Mouse (Mus musculus) embryo, embryonic 11.5 days (tissue): Measurements from ENCODE around the gene Prkd3.

ENCODE experiments used
- DNase-seq: peaks from one replicate; pipeline ENCODE4 v3.0.0-alpha.2; 2012; ENCODE audit warnings: low read depth, low spot score

The Prkd3 gene

DNA sequence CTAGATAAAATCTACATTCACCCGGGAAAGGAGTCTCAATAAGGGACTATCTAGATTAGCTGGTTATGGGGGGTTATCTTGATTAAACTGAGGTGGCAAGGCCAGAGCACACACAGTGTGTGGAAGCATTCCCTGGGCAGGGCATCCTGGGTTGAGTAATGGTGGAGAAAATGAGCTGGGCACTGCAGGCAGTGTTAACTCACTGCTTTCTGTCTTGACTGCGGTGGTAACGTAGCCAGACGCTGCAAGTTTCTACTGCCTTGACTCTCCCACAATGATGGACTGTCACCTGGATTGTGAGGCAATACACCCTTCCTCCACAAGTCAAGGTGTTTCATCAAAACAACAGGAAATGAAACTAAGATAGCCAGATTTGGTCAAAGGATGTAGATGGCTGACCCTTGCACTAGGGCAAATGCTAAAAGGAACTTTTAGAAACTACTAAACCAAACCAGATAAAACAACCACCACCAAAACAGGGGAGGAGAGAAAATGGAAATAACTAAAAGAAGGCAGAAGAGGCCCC is 20.8 kb downstream of the Prkd3 start:
- no peak for DNase-seq

- DNase-seq: no peak
Measured at GRCm38 (mm10) chr17:78999189-78999588, 21.4 kb downstream of the Prkd3 start.

DNA sequence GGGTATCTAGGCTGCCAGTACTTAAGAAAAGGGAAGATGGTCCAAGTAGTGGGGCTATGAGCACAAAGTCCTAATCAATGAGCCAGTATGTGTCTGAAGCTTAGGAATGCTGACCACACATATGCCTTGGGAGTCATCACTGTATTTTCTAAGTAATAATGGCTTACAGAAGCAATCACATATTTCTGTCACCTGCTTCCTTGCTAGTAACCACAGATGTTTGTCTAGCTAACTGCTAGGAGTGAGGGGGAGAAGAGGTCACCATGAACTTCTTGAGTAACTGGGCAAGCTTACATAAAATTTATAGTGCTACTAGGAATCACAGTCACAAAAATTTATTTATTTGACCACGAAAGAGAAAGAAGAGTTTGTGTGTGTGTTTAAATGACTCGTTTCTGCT is 22.5 kb downstream of the Prkd3 start:
- DNase-seq: no peak

DNA sequence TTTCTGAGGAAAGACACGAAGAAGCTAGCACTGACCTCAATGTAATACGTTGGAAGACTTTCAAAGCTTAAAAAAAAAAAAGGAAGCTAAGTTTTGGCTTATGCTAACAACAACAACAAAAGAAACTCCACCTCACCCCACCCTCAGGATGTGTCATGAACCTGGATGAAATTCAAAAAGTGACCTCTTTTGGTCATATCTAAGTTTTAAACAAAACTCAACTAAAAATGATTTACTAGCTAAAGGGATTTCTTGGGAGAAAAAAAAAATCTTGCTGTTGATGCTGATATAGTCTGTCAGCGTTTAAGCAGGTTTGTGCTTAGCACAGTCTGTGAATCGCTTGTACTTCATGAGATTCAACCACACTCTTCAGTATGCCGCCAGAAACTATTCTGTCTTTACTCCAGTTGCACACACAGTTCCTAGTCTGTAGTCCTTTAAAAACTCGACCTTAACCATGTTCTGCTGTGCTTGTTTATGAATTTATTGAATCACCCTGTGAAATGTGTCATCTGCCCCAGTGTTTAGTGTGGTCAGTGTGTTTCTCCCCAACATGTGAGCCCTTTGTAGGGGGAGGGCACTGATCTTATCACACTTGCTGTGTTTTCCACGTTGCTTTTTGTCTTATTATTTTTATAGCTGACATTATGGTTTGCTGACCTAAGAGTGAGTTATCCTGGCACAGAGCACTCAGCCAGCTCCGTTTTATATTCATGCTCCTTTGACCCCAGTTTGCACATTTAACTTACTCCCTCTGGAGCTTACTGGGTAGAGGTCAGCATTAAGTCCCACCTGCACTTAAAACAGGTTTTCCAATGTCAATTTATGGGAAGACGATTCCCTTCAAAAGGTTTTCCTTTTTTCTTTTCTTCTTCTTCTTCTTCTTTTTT is 25.4 kb downstream of the Prkd3 start:
- DNase-seq: no peak

GRCm38 (mm10) chr17:78994382-78994781 is 26.2 kb downstream of the Prkd3 start:
- DNase-seq: no peak

- DNase-seq: no peak
Measured at GRCm38 (mm10) chr17:78993670-78994069, 26.9 kb downstream of the Prkd3 start.

DNA sequence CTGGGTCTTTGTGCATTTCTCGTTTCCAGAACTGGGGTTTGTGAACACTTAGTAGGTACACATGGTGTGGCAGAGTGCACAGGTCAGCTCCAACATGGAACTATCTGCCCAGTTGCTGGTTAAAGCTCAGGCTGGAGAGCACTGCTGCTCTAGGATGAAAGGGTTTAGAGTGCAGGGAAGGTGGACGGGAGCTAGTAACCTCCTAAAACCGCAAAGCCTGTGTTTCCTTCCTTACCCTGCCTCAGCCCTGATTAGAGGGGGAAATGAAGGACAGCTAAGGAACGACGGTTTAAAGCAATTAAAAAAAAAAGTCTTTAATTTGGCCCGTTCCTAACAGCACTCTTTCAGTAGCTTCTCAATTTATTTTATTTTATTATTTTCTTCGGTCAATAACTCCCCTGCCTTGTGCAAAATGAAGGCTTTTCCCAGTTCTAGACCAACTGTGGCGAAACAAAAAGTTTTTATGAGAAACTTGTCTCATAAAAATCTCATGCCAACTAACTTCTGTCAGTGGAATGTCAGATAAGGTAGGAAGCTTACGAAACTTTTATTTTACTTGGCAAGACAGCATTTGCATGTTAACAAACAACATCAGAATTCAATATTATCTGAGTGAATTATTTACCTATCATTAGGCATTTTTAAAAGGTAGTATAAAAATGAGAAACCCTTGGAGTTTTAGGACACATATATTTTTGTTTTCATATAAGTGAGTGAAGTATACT is 28.2 kb downstream of the Prkd3 start:
- DNase-seq: no peak

GRCm38 (mm10) chr17:78991549-78991948 is 29.1 kb downstream of the Prkd3 start:
- DNase-seq: no peak

- DNase-seq: no peak
Measured at GRCm38 (mm10) chr17:78989015-78989414, 31.6 kb downstream of the Prkd3 start.

GRCm38 (mm10) chr17:78983736-78984135 is 36.9 kb downstream of the Prkd3 start:
- DNase-seq: no peak

DNA sequence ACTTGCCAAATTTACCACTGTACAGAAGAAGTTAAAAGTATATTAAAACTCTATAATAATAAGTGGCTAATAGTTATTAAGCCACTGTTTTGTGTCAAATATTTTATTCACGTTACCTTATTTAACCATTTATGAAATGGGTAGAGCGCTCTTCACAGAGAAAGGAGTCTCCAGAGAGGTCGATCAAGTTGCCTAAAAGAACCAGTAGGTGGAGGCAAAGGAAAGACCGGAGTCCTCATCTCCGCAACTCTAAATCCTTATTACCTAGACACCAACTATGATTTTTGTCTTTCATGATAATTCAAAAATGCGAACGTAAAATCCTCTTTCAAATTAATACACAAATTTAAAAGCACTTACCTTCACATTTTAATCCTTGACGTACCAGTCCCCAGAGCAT is 37.5 kb downstream of the Prkd3 start:
- DNase-seq: no peak

GRCm38 (mm10) chr17:78968500-78968899 is 52.1 kb downstream of the Prkd3 start:
- DNase-seq: no peak

GRCm38 (mm10) chr17:78966092-78966883 is 54.3 kb downstream of the Prkd3 start:
- DNase-seq: no peak

DNA sequence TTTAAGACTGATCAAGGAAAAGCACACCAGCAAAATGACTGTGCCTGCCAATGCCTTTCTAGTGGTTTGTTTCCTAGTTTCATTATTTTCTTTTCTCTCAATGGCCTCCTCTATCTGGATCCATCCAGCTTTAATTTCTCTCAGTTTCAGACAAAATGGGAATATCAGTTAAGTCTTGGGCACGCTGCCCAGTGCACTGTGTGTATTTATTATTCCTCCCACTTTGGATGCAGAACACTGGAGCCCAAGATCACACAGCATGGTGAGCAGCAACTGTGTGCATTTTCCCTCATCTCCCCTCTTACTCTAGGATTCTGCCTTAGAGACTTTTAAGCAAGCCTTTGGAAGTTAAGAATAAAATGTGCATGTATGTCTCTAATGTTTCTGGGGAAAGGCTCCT is 56.2 kb downstream of the Prkd3 start:
- no peak for DNase-seq

- DNase-seq: no peak
Measured at GRCm38 (mm10) chr17:78959473-78959872, 61.1 kb downstream of the Prkd3 start.

- no peak for DNase-seq
Measured at GRCm38 (mm10) chr17:78953240-78953639, 67.4 kb downstream of the Prkd3 start.

DNA sequence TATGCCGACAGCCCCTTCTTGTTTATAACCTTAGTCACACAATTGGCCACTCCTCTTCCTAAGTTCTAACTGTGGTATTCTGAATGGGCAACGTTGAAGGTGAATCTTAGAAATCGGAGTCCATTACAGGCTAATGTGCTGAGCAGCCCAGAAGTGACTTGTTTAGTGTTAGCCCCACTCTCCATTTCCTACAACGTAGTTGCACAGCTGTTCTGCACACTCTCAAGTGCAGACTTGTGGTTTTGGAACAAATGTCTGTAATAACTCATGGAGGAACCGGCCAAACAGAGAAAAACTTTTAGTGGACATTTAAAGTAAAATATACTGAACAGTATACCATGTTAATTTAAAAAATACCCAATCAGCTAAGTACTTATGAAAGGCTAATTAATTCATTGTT is 68.5 kb downstream of the Prkd3 start:
- DNase-seq: no peak

DNA sequence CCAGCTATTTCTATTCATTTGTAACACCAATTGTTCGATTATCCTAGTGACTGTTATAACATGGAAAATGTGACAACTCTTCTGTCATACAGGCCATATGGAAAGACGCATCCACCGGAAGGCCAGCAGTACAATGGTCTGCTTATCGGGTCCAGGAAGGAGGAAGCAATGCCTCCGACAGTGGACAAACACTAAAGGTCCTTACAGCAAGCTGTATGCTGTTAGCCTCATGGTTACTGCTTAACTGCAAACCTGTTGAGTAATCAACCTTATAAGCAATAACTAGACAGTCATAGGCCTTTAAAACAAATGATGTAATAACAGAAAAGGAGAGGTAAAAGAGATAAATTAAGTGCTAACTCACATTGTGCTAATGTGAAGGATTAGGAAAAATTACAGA is 69.4 kb downstream of the Prkd3 start:
- DNase-seq: no peak

DNA sequence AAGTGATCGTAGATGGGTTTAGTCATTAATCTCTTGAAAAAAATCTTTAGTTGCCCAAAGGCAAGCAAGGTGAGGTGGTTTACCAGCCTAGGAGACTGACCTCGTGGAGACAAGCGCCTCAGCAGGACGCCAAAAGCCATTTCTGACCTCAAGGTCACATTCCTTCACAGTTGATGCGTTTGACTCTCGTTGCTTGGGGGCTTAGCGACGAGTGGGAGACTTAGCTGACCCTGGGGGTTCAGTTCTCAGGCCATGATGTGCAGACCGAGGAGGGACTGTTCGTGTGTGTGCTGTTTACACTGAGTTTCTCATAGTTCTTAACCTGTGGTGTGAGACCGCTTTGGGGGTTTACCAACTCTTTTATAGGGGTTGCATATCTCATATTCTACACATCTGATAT is 78.0 kb downstream of the Prkd3 start:
- DNase-seq: no peak

DNA sequence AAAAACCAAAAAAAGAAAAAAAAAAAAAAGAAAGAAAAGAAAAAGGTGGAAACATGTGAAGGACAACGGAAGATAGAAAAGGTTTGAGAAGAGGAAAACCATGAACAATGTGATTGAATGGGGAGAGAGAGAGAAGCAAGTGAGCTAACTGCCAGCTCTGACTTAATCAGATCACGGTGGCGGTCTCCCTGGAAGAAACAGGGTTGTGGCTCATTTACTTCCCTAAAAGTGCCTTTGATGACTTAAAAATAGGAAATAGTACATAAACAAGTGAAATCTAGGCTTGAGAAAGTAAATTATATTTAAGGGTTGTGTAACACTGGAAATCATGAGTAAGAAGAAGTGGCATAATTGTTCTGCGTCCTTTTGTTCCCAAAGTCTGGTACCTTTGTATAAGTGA is 81.7 kb downstream of the Prkd3 start:
- DNase-seq: no peak

GRCm38 (mm10) chr17:78937229-78937853 is 83.3 kb downstream of the Prkd3 start:
- no peak for DNase-seq
